Mouse (Mus musculus): ENCODE data around the gene Kcnq5. TPM values are rescaled to one million over a fixed set of nuclear protein-coding genes. Genes with fewer than 3 reads are reported as not detected.
"Not testable (repeated sequence)": the region's sequence is repeated elsewhere in the genome, so short reads cannot be mapped to it uniquely, and the experiment has no call there.

Gene Kcnq5
- total and polyA plus RNA-seq, 2 experiments from 2014 or later, result 1.4 to 1.7 TPM

GRCm38 (mm10) chr1:21749297-21749696 is 212.4 kb downstream of the Kcnq5 start:
- Histone ChIP-seq H3K4me1 (ENCODE audit: control insufficient read depth, insufficient read depth) (peaks cover 11% of the 10 kb centered on the region; the same call in 1 of the 2 replicates), H3K27ac (ENCODE audit: low read depth) (0 out of 2 replicates have a peak overlapping the region, but pooled peaks have one; percentile 44), H3K9me3 (replicated peaks; ENCODE audit: control insufficient read depth, low read length) (no peaks in the 10 kb centered on the region), H3K4me3 (ENCODE audit: low read depth, low read length) (no peak overlapping the region), H3K27me3 (ENCODE audit: control insufficient read depth, insufficient read depth, low read length) (no peaks in the 10 kb centered on the region), H3K36me3 (replicated peaks; ENCODE audit: control insufficient read depth, insufficient read depth, low read length) (no peaks in the 10 kb centered on the region), H3K4me2 (ENCODE audit: low read depth, low read length) (no peak overlapping the region), H3K9ac (replicated peaks; ENCODE audit: low read depth, low read length) (no peak overlapping the region)
- ATAC-seq (ENCODE audit: insufficient read depth, low read depth) (peak; percentile 66; the same call in 1 of the 2 replicates), DNase-seq (ENCODE audit: low spot score) (peak; percentile 63)
- WGBS, result 53% methylated on average over 1 of the region's 1 CpGs
- TF ChIP-seq CTCF (IDR thresholded peaks at IDR 0.05; ENCODE audit: low read depth) (no peak), EP300 (IDR thresholded peaks at IDR 0.05; ENCODE audit: low read depth) (no peak)

DNA sequence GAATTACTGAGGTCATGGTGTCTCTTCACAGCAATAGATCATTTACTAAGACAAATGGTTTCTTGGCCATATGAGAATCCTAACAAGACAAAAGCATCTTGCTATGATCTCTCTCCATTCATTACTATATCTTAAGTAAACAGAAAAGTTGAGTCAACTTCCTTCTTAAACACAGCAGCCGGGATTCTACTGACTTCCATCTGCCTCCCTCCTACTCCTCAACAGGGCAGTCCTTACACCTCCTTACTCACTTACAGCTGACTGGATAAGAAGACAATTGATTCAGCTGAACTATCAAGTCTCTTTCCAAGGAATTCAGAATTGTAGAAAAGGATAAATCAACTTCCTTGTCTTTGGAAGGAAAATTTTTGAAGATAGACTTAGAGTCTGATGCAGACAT is 232.6 kb downstream of the Kcnq5 start:
- Histone ChIP-seq H3K9me3 (replicated peaks; ENCODE audit: control insufficient read depth, low read length) (no peaks in the 10 kb centered on the region), H3K27ac (ENCODE audit: low read depth) (no peak overlapping the region), H3K4me1 (ENCODE audit: control insufficient read depth, insufficient read depth) (no peaks in the 10 kb centered on the region), H3K36me3 (replicated peaks; ENCODE audit: control insufficient read depth, insufficient read depth, low read length) (no peaks in the 10 kb centered on the region), H3K4me3 (ENCODE audit: low read depth, low read length) (no peak overlapping the region), H3K4me2 (ENCODE audit: low read depth, low read length) (no peak overlapping the region), H3K27me3 (ENCODE audit: control insufficient read depth, insufficient read depth, low read length) (no peaks in the 10 kb centered on the region), H3K9ac (replicated peaks; ENCODE audit: low read depth, low read length) (no peak overlapping the region)
- ATAC-seq (ENCODE audit: insufficient read depth, low read depth) (no peak), DNase-seq (ENCODE audit: low spot score) (no peak)
- TF ChIP-seq EP300 (IDR thresholded peaks at IDR 0.05; ENCODE audit: low read depth) (no peak), CTCF (IDR thresholded peaks at IDR 0.05; ENCODE audit: low read depth) (no peak)
- WGBS, result 71% methylated on average over 1 of the region's 1 CpGs

GRCm38 (mm10) chr1:21723231-21723630 is 238.5 kb downstream of the Kcnq5 start:
- not testable (repeated sequence) for H3K9me3 ChIP-seq (replicated peaks; ENCODE audit: control insufficient read depth, low read length); ATAC-seq (ENCODE audit: insufficient read depth, low read depth); H3K4me2 ChIP-seq (ENCODE audit: low read depth, low read length); DNase-seq (ENCODE audit: low spot score); H3K4me1 ChIP-seq (ENCODE audit: control insufficient read depth, insufficient read depth); H3K36me3 ChIP-seq (replicated peaks; ENCODE audit: control insufficient read depth, insufficient read depth, low read length); H3K4me3 ChIP-seq (ENCODE audit: low read depth, low read length); H3K9ac ChIP-seq (replicated peaks; ENCODE audit: low read depth, low read length); H3K27me3 ChIP-seq (ENCODE audit: control insufficient read depth, insufficient read depth, low read length); H3K27ac ChIP-seq (ENCODE audit: low read depth)
- 85% methylated on average over 2 of the region's 2 CpGs for WGBS

GRCm38 (mm10) chr1:21721246-21721645 is 240.5 kb downstream of the Kcnq5 start:
- Histone ChIP-seq H3K27me3 (ENCODE audit: control insufficient read depth, insufficient read depth, low read length) (no peaks in the 10 kb centered on the region), H3K4me3 (ENCODE audit: low read depth, low read length) (no peak overlapping the region), H3K4me2 (ENCODE audit: low read depth, low read length) (no peak overlapping the region), H3K4me1 (ENCODE audit: control insufficient read depth, insufficient read depth) (no peaks in the 10 kb centered on the region), H3K27ac (ENCODE audit: low read depth) (no peak overlapping the region), H3K36me3 (replicated peaks; ENCODE audit: control insufficient read depth, insufficient read depth, low read length) (no peaks in the 10 kb centered on the region), H3K9me3 (replicated peaks; ENCODE audit: control insufficient read depth, low read length) (no peaks in the 10 kb centered on the region), H3K9ac (replicated peaks; ENCODE audit: low read depth, low read length) (no peak overlapping the region)
- DNase-seq (ENCODE audit: low spot score), result no peak
- no peak for ATAC-seq (ENCODE audit: insufficient read depth, low read depth)
- TF ChIP-seq EP300 (IDR thresholded peaks at IDR 0.05; ENCODE audit: low read depth), result no peak
- TF ChIP-seq CTCF (IDR thresholded peaks at IDR 0.05; ENCODE audit: low read depth), result no peak

- H3K4me2 ChIP-seq (ENCODE audit: low read depth, low read length), result no peak overlapping the region
- H3K36me3 ChIP-seq (replicated peaks; ENCODE audit: control insufficient read depth, insufficient read depth, low read length), result no peaks in the 10 kb centered on the region
- no peak for TF ChIP-seq EP300 (IDR thresholded peaks at IDR 0.05; ENCODE audit: low read depth)
- no peak for TF ChIP-seq CTCF (IDR thresholded peaks at IDR 0.05; ENCODE audit: low read depth)
- 76% methylated on average over 3 of the region's 3 CpGs for WGBS
- no peak overlapping the region for H3K4me3 ChIP-seq (ENCODE audit: low read depth, low read length)
- peak; percentile 21 for DNase-seq (ENCODE audit: low spot score)
- no peak overlapping the region for H3K9ac ChIP-seq (replicated peaks; ENCODE audit: low read depth, low read length)
- no peak overlapping the region for H3K27ac ChIP-seq (ENCODE audit: low read depth)
- no peak for ATAC-seq (ENCODE audit: insufficient read depth, low read depth)
- H3K27me3 ChIP-seq (ENCODE audit: control insufficient read depth, insufficient read depth, low read length), result no peaks in the 10 kb centered on the region
- H3K9me3 ChIP-seq (replicated peaks; ENCODE audit: control insufficient read depth, low read length), result no peaks in the 10 kb centered on the region
- H3K4me1 ChIP-seq (ENCODE audit: control insufficient read depth, insufficient read depth), result no peaks in the 10 kb centered on the region
Observed at GRCm38 (mm10) chr1:21714816-21715215, 246.9 kb downstream of the Kcnq5 start.

- H3K9ac ChIP-seq (replicated peaks; ENCODE audit: low read depth, low read length), result no peak overlapping the region
- no peak overlapping the region for H3K27ac ChIP-seq (ENCODE audit: low read depth)
- H3K4me2 ChIP-seq (ENCODE audit: low read depth, low read length), result no peak overlapping the region
- no peak overlapping the region for H3K4me3 ChIP-seq (ENCODE audit: low read depth, low read length)
- no peaks in the 10 kb centered on the region for H3K27me3 ChIP-seq (ENCODE audit: control insufficient read depth, insufficient read depth, low read length)
- TF ChIP-seq EP300 (IDR thresholded peaks at IDR 0.05; ENCODE audit: low read depth) (no peak), CTCF (IDR thresholded peaks at IDR 0.05; ENCODE audit: low read depth) (no peak)
- ATAC-seq (ENCODE audit: insufficient read depth, low read depth) (no peak), DNase-seq (ENCODE audit: low spot score) (no peak)
- 56% methylated on average over 2 of the region's 2 CpGs for WGBS
- no peaks in the 10 kb centered on the region for H3K36me3 ChIP-seq (replicated peaks; ENCODE audit: control insufficient read depth, insufficient read depth, low read length)
- H3K9me3 ChIP-seq (replicated peaks; ENCODE audit: control insufficient read depth, low read length), result no peaks in the 10 kb centered on the region
- H3K4me1 ChIP-seq (ENCODE audit: control insufficient read depth, insufficient read depth), result no peaks in the 10 kb centered on the region
Observed at GRCm38 (mm10) chr1:21712711-21713110, 249.0 kb downstream of the Kcnq5 start.
